Mouse (Mus musculus): ENCODE measurements at regions not wholly inside any gene's neighbourhood (a gene's known extent, or its start where the extent isn't known, plus 50 kb on each side); places are given as distances from the start of the nearest gene placed in this dataset.

DNA sequence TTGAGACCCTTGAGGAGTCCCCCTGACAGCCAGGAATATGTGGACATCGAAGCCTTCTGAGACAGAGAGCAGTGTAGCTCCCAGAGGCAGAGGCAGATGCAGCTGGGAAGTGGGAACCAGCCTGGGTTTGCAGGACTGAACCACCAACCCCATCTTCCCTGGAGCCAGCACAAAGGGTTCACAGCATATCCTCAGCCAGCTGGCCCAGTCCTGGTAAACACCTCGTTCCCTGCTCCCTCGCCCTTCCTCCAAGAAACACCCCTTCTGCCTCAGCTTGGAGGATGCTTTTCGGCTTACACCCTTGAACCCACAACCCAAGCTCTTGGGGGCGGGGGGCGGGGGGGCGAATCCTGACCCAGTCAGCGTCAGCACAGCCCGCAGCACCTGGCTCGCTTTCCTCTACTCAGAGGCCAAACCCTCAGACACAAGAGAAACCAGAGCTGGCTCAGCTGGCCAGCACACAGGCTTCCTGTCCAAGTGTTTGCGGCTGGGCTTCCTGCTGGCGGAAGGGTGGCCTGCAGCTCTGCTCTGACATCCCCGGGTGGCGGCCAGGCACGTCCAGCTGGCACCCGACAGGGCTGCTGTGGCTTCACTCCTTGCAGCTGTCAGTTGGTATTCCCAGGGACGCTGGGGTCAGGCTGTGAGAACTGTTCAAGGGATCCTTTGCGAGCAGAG lies 82.6 kb downstream of the Cpn2 start:
- peak; percentile 44 for DNase-seq (ENCODE audit: low spot score)
- H3K9ac ChIP-seq (ENCODE audit: low read length) = 0 out of 2 replicates have a peak overlapping the region, but pooled peaks have one; percentile 29
- peaks cover 8% of the 10 kb centered on the region for H3K4me1 ChIP-seq (ENCODE audit: control insufficient read depth, insufficient read depth, low read length)
- 0 out of 2 replicates have a peak overlapping the region, but pooled peaks have one; percentile 33 for H3K27ac ChIP-seq (ENCODE audit: low read depth, low read length)
- no peak overlapping the region for H3K4me2 ChIP-seq (ENCODE audit: low read length)
- no peak overlapping the region for H3K4me3 ChIP-seq (ENCODE audit: low read depth, low read length)
- H3K9me3 ChIP-seq (replicated peaks; ENCODE audit: control insufficient read depth, low read length) = no peaks in the 10 kb centered on the region
- 31% methylated on average over 18 of the region's 18 CpGs for WGBS
- ATAC-seq = peak; percentile 18; the same call in 1 of the 2 replicates
- peaks cover 4% of the 10 kb centered on the region; the same call in 1 of the 2 replicates for H3K27me3 ChIP-seq (replicated peaks; ENCODE audit: control insufficient read depth, insufficient read depth, low read length)
- no peaks in the 10 kb centered on the region for H3K36me3 ChIP-seq (ENCODE audit: control insufficient read depth, insufficient read depth, low read length)

DNA sequence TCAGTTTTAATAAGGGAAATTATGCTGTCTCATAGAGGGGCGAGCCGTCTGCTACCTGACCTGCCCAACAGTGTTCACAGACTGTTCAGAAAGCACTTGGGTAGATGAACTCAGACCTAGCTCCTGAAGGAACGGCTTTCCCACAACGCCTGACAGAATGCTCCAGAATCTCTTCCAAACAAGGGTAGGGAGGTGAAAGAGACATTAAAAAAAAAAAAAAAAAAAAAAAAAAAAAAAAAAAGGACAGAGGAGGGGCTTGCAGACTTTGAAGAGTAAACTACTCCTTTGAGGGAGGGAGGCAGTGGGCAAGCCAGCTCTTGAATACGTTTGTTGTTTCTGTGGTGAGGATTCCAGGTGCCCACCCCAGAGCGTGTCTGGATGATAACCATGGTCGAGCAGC lies 81.6 kb downstream of the Cpn2 start:
- Histone ChIP-seq H3K9ac (ENCODE audit: low read length) (no peak overlapping the region), H3K4me3 (ENCODE audit: low read depth, low read length) (no peak overlapping the region), H3K27me3 (replicated peaks; ENCODE audit: control insufficient read depth, insufficient read depth, low read length) (peaks cover 4% of the 10 kb centered on the region; the same call in 1 of the 2 replicates), H3K27ac (ENCODE audit: low read depth, low read length) (peak overlapping the region; percentile 33; the same call in 1 of the 2 replicates), H3K4me1 (ENCODE audit: control insufficient read depth, insufficient read depth, low read length) (peaks cover 8% of the 10 kb centered on the region), H3K9me3 (replicated peaks; ENCODE audit: control insufficient read depth, low read length) (no peaks in the 10 kb centered on the region), H3K4me2 (ENCODE audit: low read length) (no peak overlapping the region), H3K36me3 (ENCODE audit: control insufficient read depth, insufficient read depth, low read length) (no peaks in the 10 kb centered on the region)
- WGBS = 60% methylated on average over 7 of the region's 7 CpGs
- DNase-seq (ENCODE audit: low spot score) (no peak), ATAC-seq (no peak)

DNA sequence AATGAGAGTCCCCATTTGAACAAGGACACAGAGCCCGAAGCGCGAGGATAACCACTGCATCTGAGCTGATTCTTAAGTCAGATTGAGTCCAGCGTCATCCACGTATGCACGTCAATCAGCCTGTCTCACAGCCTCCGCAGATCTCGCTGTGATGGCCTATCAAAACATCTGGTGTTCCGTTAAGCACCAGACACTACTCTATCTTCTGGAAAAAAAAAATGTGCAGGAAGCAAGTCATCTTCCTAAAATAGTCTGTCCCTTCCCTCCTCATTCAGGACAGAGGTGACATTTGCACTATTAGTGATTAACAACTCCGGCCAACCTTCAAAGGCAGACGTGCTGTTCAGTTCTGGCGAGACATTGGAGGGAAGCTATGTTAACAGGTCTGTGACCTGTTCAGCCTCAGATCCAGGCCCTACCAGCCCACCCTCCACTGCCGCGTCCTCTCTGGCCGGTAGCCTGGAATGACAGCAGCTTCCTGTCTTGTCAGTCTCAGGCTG lies 81.0 kb downstream of the Cpn2 start:
- ATAC-seq (no peak), DNase-seq (ENCODE audit: low spot score) (no peak)
- WGBS = 68% methylated on average over 15 of the region's 15 CpGs
- H3K27ac ChIP-seq (ENCODE audit: low read depth, low read length) = no peak overlapping the region
- no peak overlapping the region for H3K4me2 ChIP-seq (ENCODE audit: low read length)
- peaks cover 8% of the 10 kb centered on the region for H3K4me1 ChIP-seq (ENCODE audit: control insufficient read depth, insufficient read depth, low read length)
- no peak overlapping the region for H3K9ac ChIP-seq (ENCODE audit: low read length)
- no peaks in the 10 kb centered on the region for H3K36me3 ChIP-seq (ENCODE audit: control insufficient read depth, insufficient read depth, low read length)
- H3K27me3 ChIP-seq (replicated peaks; ENCODE audit: control insufficient read depth, insufficient read depth, low read length) = peaks cover 4% of the 10 kb centered on the region; the same call in 1 of the 2 replicates
- no peak overlapping the region for H3K4me3 ChIP-seq (ENCODE audit: low read depth, low read length)
- H3K9me3 ChIP-seq (replicated peaks; ENCODE audit: control insufficient read depth, low read length) = no peaks in the 10 kb centered on the region

- Histone ChIP-seq H3K9ac (ENCODE audit: low read length) (no peak overlapping the region), H3K4me2 (ENCODE audit: low read length) (no peak overlapping the region), H3K27me3 (replicated peaks; ENCODE audit: control insufficient read depth, insufficient read depth, low read length) (peaks cover 4% of the 10 kb centered on the region; the same call in 1 of the 2 replicates), H3K4me3 (ENCODE audit: low read depth, low read length) (no peak overlapping the region), H3K4me1 (ENCODE audit: control insufficient read depth, insufficient read depth, low read length) (peaks cover 8% of the 10 kb centered on the region), H3K36me3 (ENCODE audit: control insufficient read depth, insufficient read depth, low read length) (no peaks in the 10 kb centered on the region), H3K27ac (ENCODE audit: low read depth, low read length) (no peak overlapping the region), H3K9me3 (replicated peaks; ENCODE audit: control insufficient read depth, low read length) (no peaks in the 10 kb centered on the region)
- 88% methylated on average over 10 of the region's 10 CpGs for WGBS
- DNase-seq (ENCODE audit: low spot score) (no peak), ATAC-seq (no peak)
Observed at GRCm38 (mm10) chr16:30186701-30187270, 80.5 kb downstream of the Cpn2 start.

GRCm38 (mm10) chr16:30187400-30187799 lies 79.9 kb downstream of the Cpn2 start:
- H3K27me3 ChIP-seq (replicated peaks; ENCODE audit: control insufficient read depth, insufficient read depth, low read length) = peaks cover 4% of the 10 kb centered on the region; the same call in 1 of the 2 replicates
- no peak overlapping the region for H3K27ac ChIP-seq (ENCODE audit: low read depth, low read length)

GRCm38 (mm10) chr16:30187907-30188414 lies 79.3 kb downstream of the Cpn2 start:
- ATAC-seq (peak; percentile 69), DNase-seq (ENCODE audit: low spot score) (peak; percentile 86)
- H3K27me3 ChIP-seq (replicated peaks; ENCODE audit: control insufficient read depth, insufficient read depth, low read length) = peaks cover 4% of the 10 kb centered on the region; the same call in 1 of the 2 replicates
- H3K9ac ChIP-seq (ENCODE audit: low read length) = peak overlapping the region; percentile 62
- under 1% methylated on average over 26 of the region's 26 CpGs for WGBS
- peak overlapping the region; percentile 30 for H3K4me3 ChIP-seq (ENCODE audit: low read depth, low read length)
- H3K9me3 ChIP-seq (replicated peaks; ENCODE audit: control insufficient read depth, low read length) = no peaks in the 10 kb centered on the region
- peaks cover 8% of the 10 kb centered on the region for H3K4me1 ChIP-seq (ENCODE audit: control insufficient read depth, insufficient read depth, low read length)
- no peak overlapping the region for H3K27ac ChIP-seq (ENCODE audit: low read depth, low read length)
- peak overlapping the region; percentile 73 for H3K4me2 ChIP-seq (ENCODE audit: low read length)
- H3K36me3 ChIP-seq (ENCODE audit: control insufficient read depth, insufficient read depth, low read length) = no peaks in the 10 kb centered on the region

More at GRCm38 (mm10) chr16:30187400-30187799, 79.9 kb downstream of the Cpn2 start:
- DNase-seq (ENCODE audit: low spot score) (no peak), ATAC-seq (0 out of 2 replicates have a peak, but pooled peaks have one; percentile 11)
- Histone ChIP-seq H3K4me2 (ENCODE audit: low read length) (peak overlapping the region; percentile 73), H3K4me3 (ENCODE audit: low read depth, low read length) (peak overlapping the region; percentile 30), H3K4me1 (ENCODE audit: control insufficient read depth, insufficient read depth, low read length) (peaks cover 8% of the 10 kb centered on the region), H3K9me3 (replicated peaks; ENCODE audit: control insufficient read depth, low read length) (no peaks in the 10 kb centered on the region), H3K9ac (ENCODE audit: low read length) (peak overlapping the region; percentile 62), H3K36me3 (ENCODE audit: control insufficient read depth, insufficient read depth, low read length) (no peaks in the 10 kb centered on the region)
- 48% methylated on average over 9 of the region's 9 CpGs for WGBS

DNA sequence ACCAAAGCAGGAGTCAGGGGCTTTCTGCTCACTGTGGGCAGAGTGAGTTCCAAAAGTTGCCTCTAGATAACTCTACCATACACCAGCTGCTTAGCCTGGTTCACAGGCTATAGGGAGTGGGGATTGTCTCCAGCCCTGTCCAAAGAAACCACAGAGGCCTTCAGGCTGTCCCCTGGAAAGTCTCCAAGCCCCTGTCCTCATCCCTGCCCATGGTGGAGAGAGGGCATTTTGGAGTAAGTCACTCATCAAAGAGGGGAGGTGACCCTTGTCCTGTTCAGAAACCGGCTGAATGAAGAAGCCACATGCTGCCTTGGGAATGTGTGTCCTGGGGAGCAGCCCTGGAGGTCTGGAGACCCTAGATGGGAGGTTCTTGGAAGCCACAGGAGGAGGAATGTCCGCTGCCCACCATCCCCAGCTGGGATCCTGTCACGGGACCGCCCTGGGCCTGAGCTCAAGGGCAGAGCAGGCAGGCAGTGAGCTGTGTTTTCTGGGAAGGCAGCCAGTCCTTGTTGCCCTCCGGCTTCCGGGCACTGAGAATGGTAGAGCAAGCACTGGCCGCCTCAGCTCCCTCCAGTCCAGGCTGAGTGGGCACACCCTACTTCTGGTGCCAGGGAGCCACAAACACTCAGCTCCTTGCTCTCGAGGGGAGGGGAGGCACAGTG lies 78.4 kb downstream of the Cpn2 start:
- WGBS = 59% methylated on average over 8 of the region's 8 CpGs
- Histone ChIP-seq H3K9me3 (replicated peaks; ENCODE audit: control insufficient read depth, low read length) (no peaks in the 10 kb centered on the region), H3K4me3 (ENCODE audit: low read depth, low read length) (no peak overlapping the region), H3K4me1 (ENCODE audit: control insufficient read depth, insufficient read depth, low read length) (peaks cover 11% of the 10 kb centered on the region), H3K9ac (ENCODE audit: low read length) (no peak overlapping the region), H3K27me3 (replicated peaks; ENCODE audit: control insufficient read depth, insufficient read depth, low read length) (peaks cover 4% of the 10 kb centered on the region; the same call in 1 of the 2 replicates), H3K27ac (ENCODE audit: low read depth, low read length) (no peak overlapping the region), H3K36me3 (ENCODE audit: control insufficient read depth, insufficient read depth, low read length) (no peaks in the 10 kb centered on the region), H3K4me2 (ENCODE audit: low read length) (no peak overlapping the region)
- no peak for ATAC-seq
- peak; percentile 39 for DNase-seq (ENCODE audit: low spot score)

- WGBS = 86% methylated on average over 11 of the region's 11 CpGs
- H3K36me3 ChIP-seq (ENCODE audit: control insufficient read depth, insufficient read depth, low read length) = no peaks in the 10 kb centered on the region
- H3K27me3 ChIP-seq (replicated peaks; ENCODE audit: control insufficient read depth, insufficient read depth, low read length) = peaks cover 4% of the 10 kb centered on the region; the same call in 1 of the 2 replicates
- DNase-seq (ENCODE audit: low spot score) (no peak), ATAC-seq (no peak)
- no peak overlapping the region for H3K4me2 ChIP-seq (ENCODE audit: low read length)
- H3K4me1 ChIP-seq (ENCODE audit: control insufficient read depth, insufficient read depth, low read length) = peaks cover 9% of the 10 kb centered on the region
- H3K9ac ChIP-seq (ENCODE audit: low read length) = no peak overlapping the region
- H3K27ac ChIP-seq (ENCODE audit: low read depth, low read length) = no peak overlapping the region
- no peaks in the 10 kb centered on the region for H3K9me3 ChIP-seq (replicated peaks; ENCODE audit: control insufficient read depth, low read length)
- H3K4me3 ChIP-seq (ENCODE audit: low read depth, low read length) = no peak overlapping the region
Observed at GRCm38 (mm10) chr16:30190351-30190750, 76.9 kb downstream of the Cpn2 start.
